Comparison of ENCODE assay signal across 23 mouse cellular contexts in genomic region chr8:106556068-106556645, GRCm38 (mm10). TPM values are rescaled to one million over a fixed set of nuclear protein-coding genes. Genes with fewer than 3 reads are reported as not detected.
"Had no signal": no experiment of that assay in that cellular context is flagged by ENCODE, and none has a peak within 500 bp of the region (broad histone marks: within the 10 kb centered on the region; RNA-seq: fewer than 3 reads in every experiment).

No protein-coding gene starts in this region.

- H3K36me3 ChIP-seq: liver, embryonic 13.5 days; midbrain, embryonic 10.5 days; midbrain, embryonic 15.5 days; neural tube, embryonic 12.5 days had no signal

- ATAC-seq: liver, postnatal 0 days; midbrain, embryonic 15.5 days had no signal

- H3K27ac ChIP-seq: kidney, embryonic 15.5 days; limb, embryonic 15.5 days; liver, embryonic 13.5 days; macrophage; midbrain, embryonic 10.5 days; midbrain, embryonic 15.5 days; neural tube, embryonic 12.5 days had no signal

- H3K4me3 ChIP-seq: kidney, embryonic 15.5 days; limb, embryonic 15.5 days; liver, embryonic 13.5 days; midbrain, embryonic 10.5 days; midbrain, embryonic 15.5 days; neural tube, embryonic 12.5 days had no signal

- H3K27me3 ChIP-seq: kidney, embryonic 15.5 days; limb, embryonic 15.5 days; liver, embryonic 13.5 days; midbrain, embryonic 15.5 days; neural tube, embryonic 12.5 days had no signal

- H3K9ac ChIP-seq: kidney, embryonic 15.5 days; limb, embryonic 15.5 days; liver, embryonic 13.5 days; liver, postnatal 0 days; midbrain, embryonic 15.5 days; neural tube, embryonic 12.5 days had no signal

- DNase-seq: kidney, adult 2 months; kidney, postnatal 14 days; layer of hippocampus, postnatal 36 days; liver, embryonic 13.5 days; liver, postnatal 0 days; spleen, adult 18-20 months; thymus, adult 18-20 months; thymus, postnatal 14 days had no signal

- H3K4me1 ChIP-seq: midbrain, embryonic 15.5 days; neural tube, embryonic 12.5 days had no signal

- H3K9me3 ChIP-seq: liver, embryonic 13.5 days had no signal

- H3K4me2 ChIP-seq: kidney, embryonic 15.5 days; limb, embryonic 15.5 days; liver, embryonic 13.5 days; midbrain, embryonic 15.5 days; neural tube, embryonic 12.5 days had no signal

RNA-seq across cellular contexts. Expression of gene Cdh3, which starts 45.5 kb away (rescaled TPM):
- total RNA-seq: monocyte, adult 5-6 weeks; neutrophil, adult 5-6 weeks had no signal
- polyA plus RNA-seq: macrophage had no signal

RNA-seq across cellular contexts. Expression of gene 6030452D12Rik, which starts 55.8 kb away (rescaled TPM):
- total RNA-seq: layer of hippocampus, adult 8-10 months; layer of hippocampus, postnatal 36 days; left cerebral cortex, adult 8-10 months; left cerebral cortex, postnatal 25 days; monocyte, adult 5-6 weeks; neutrophil, adult 5-6 weeks had no signal
- polyA plus RNA-seq: kidney, adult 2 months; kidney, embryonic 15.5 days; large intestine, adult 2 months; limb, embryonic 11.5 days; limb, embryonic 15.5 days; liver, embryonic 13.5 days; liver, postnatal 0 days; lung, embryonic 16.5 days; macrophage; midbrain, embryonic 10.5 days; midbrain, embryonic 15.5 days; neural tube, embryonic 12.5 days; stomach, embryonic 14.5 days had no signal
